Mouse (Mus musculus): ENCODE data around the gene Spcs2.

DNA sequence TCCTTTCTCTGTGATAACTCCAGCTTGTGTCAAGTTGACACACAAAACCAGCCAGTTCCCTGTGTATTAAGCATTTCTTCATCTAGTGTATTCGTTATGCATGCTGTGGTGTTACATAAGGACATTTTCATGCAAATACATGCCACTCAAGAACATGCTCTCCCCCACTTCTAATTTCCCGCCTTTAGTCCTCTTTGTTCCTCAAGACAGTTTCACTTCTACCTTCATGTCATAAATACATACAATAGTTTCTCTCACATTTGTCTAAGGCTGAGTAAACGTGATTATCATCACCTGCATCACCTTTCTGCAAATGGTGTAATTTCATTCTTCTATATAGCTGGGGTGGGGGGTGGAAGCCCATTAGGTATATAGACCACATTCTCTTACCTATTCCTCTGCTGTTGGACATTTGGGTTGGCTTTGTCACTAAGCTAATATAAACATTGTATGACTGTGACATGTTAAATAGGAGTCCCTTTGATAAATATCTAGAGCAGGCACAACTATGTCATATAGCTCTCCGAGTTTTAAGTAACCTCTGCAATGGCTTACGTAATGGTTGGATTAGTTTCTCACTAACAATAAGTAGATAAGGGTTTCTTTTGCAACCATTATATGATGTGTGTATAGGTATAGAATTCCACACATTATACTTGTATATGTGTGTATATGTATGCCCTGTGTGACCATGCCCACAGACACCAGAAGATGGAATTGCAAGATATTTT lies 30.0 kb downstream of the Spcs2 start:
- TF ChIP-seq TAL1 (IDR thresholded peaks at IDR 0.05; ENCODE audit: low read length) (no peak), GATA1 (IDR thresholded peaks at IDR 0.05; ENCODE audit: low read length) (no peak)
